Mouse (Mus musculus) kidney, postnatal 14 days (tissue): Measurements from ENCODE around the gene Lim2.

ENCODE experiments used
- DNase-seq: peaks from one replicate; pipeline ENCODE4 v3.0.0; 2022; ENCODE audit warnings: mixed read lengths

Lim2 gene

DNA sequence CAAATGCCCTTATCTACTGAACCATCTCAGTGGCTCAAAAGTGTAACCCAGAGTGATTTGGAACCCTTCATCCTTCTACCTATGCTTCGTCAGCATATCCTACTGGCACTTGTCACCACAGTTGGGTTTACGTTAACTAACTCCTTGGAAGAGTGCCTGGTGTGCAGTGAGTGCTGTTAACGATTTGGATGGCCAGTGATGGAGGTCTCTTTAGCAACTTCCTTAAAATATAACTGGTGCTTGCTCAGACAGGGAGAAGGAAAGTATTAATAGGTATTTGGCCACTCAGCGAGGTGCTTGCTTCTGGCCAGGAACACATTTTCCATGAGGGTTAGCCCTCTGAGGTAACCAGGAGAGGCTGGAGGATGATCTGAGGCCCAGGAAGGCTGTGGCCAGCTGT lies 20.3 kb downstream of the Lim2 start:
- peak; percentile 71 for DNase-seq

- DNase-seq, result peak; percentile 55
Measured at GRCm38 (mm10) chr7:43448246-43448645, 20.8 kb downstream of the Lim2 start.

DNA sequence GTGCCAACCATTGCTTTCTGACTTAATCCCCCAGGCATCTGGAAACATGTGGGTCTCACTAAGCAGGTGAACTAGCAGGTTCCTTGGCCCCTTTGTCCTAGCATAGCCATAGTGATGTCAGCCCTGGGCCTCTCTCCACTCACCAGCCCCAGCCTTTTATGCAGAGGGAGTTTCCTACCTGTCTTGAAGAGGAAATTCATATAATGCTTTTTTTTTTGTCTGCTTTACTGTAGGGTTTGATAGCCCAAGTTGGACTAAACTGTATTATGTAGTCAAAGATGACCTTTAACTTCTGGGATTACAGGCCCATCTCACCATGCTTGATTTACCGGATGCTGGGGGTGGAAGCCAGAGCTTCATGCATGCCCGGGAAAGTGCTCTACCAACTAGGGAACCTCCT lies 22.3 kb downstream of the Lim2 start:
- DNase-seq, result no peak

GRCm38 (mm10) chr7:43451726-43452125 lies 24.3 kb downstream of the Lim2 start:
- no peak for DNase-seq

- no peak for DNase-seq
Measured at GRCm38 (mm10) chr7:43452609-43453008, 25.1 kb downstream of the Lim2 start.

DNA sequence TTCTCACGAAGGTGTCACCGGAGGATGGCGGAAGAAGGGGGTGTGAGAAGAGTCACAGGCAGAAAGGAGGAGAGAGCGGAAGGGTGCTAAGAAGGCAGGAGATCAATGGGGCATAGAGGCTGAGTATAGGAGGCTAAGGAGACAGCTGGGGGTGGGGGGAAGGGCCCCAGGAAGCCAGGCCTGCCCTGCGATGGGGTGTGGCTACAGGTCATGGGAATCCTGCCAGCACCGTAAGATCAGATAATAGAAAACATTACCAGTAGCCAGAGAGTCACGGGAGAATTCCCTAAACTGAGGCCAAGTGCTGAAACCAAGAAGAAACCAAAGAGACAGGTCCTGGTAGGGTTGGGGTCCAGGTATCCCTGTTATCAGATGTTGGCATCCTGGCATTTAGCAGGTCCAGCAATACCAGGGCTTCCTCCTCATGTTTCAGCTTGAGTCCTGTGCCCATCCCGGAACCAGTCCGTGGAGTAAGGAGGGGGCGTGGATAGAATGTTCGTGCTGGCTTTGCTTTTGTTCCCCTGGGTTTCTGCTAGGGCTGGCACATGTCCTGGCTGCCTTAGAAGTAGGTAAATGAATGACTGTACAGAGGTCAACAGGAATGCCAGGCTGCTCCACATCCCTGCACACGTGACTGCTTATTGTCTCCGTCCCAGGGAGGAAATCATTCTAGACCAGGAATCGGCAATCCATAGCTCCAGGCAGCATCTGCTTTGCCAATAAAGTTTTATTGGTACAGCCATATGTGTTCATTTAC lies 26.3 kb downstream of the Lim2 start:
- peak; percentile 73 for DNase-seq

DNA sequence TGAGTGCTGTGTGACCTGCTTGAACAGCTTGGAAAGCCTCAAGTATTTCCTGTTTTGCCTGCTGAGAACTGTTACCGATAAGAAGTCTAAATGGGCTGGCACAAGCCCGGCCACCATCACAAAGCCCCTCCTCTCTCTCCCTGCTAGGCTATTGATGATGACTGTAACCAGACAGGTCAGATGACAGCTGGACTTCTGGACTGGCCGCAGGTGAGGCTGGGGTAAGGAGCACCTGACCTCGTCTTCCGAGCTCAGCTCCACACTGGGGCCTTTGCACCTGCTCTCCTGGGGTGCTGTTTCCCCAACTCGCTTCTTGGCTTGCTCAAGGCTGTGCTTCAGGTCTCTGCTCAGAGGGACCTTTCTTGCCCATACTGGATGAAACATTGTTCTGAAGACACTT lies 26.9 kb downstream of the Lim2 start:
- DNase-seq, result no peak

GRCm38 (mm10) chr7:43462851-43463250 lies 35.4 kb downstream of the Lim2 start, which contains the start of gene Vsig10l:
Gene Vsig10l, plus strand, starts transcription at chr7:43463151.
- DNase-seq, result no peak

- DNase-seq, result no peak
Measured at GRCm38 (mm10) chr7:43463976-43464375, 36.5 kb downstream of the Lim2 start.

GRCm38 (mm10) chr7:43464864-43465343 lies 37.4 kb downstream of the Lim2 start:
- DNase-seq, result peak; percentile 27

DNA sequence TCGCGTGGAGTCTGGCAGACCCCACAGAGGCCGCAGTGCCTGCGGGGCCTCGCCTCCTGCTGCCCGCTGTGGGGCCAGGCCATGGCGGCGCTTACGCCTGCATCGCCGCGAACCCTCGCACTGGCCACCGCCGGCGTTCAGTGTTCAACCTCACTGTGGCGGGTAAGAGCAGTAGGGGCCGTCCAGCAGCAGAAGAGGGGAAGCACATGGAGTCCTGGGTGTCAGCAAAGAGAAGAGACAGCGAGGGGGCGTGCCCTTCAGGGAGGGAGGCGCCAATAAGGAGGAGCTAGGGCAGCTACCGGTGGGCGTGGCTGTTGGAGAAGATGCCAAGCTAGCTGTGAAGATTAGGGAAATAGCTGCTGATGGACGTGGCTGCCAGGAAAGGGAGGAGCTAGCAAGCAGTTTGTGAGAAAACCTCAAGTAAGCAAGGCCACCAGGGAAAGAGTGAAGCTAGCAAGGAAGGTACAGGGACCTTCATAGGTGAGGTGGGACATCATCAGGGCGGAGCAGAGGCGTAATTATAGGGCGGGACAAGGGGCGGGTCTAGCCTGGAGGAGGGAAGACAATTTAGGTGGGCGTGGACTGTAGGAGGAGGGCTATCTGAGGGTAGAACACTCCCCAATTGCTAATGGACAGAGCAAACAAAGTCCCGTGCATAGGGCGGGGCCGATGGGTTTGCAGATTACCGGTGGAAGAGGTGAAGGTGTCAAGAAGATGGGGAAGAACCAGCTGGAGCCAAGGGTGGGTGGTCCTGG lies 38.1 kb downstream of the Lim2 start:
- DNase-seq, result peak; percentile 95

GRCm38 (mm10) chr7:43466099-43466694 lies 38.7 kb downstream of the Lim2 start:
- DNase-seq, result peak; percentile 88

DNA sequence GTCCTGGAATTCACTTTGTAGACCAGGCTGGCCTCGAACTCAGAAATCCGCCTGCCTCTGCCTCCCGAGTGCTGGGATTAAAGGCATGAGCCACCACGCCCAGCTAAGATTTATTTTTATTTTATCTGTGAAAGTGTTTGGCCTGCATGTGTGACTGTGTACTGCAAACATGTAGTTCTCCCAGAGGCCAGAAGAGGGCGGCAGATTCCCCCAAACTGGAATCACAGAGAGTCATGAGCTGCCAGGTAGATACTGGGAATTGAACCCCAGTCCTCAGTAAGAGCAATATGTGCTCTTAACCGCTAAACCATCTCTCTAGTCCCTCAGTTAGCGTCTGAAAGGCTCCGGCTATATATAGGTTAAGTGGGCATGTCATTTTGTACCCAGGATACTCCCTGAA lies 42.9 kb downstream of the Lim2 start:
- DNase-seq, result peak; percentile 33

GRCm38 (mm10) chr7:43475706-43476105 lies 48.2 kb downstream of the Lim2 start:
- no peak for DNase-seq

DNA sequence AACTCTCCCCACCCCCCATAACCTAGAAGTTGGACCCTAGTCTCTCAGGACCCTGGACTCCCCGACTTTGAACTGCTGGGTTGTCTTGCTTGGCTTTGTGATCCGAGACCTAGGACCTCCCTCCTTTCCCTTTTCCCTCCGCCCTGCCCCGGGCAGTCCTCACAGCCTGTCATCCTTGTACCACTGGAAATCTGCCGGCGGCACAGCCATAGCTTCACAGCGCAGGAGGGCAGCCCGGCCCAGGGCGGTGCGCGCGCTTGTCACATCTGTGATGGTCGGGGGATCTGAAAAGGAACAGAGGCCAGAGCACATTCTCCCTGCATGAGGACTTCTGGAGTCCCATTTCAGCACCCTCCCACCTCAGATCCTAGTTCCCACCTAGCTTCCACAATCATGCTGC lies 48.9 kb downstream of the Lim2 start:
- no peak for DNase-seq

GRCm38 (mm10) chr7:43481191-43481590 lies 53.7 kb downstream of the Lim2 start:
- no peak for DNase-seq

DNA sequence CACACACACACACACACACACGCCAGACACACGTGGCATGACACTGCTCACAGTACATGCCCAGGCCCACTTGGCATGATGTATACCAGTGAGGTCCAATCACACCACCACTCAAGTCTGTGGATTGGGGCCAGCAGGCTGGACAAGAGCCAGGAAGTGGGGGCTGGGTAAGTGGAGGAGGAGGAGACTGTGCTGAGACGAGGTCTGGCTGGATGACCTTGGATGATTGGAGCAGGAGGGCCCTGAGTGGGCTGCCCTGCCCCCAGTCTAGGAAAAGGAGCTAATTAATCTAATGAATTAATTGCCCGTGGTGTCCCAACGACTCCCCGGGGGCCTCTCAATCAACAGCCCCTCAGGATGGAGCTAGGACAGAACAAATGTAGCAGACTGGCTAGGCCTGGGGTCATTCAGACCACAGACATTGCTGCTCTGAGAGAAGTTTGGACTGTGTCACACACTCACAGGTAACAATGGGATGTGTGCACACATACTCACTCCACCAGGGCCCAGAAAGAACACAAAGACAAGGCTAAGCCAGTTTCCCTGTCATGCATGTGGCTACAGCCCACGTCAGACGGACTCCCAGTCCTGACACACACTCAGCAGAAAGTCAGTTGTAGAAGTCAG lies 54.7 kb downstream of the Lim2 start:
- peak; percentile 37 for DNase-seq

DNA sequence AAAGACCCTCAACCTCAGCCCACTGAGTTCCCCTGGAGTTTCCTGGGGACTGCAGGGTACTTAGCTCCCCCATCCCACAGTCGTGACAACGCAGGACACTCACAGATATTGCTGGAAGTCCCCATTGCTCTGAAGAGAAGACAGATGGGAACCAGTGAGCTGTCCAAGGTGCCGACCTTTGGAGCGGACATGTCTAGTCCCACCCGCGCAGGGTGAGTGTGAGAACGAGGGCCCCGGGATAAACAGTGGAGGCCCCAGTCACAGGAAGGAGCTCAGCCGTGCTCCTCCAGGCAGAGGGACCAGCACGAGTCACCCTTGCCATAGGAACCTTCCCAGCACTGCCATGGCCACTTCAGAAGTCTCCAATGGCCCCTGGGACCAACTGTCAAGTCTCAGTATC lies 55.8 kb downstream of the Lim2 start:
- DNase-seq, result peak; percentile 24
